Mouse (Mus musculus) E14TG2a.4 (cell line): ENCODE measurements at regions not wholly inside any gene's neighbourhood (a gene's known extent, or its start where the extent isn't known, plus 50 kb on each side); places are given as distances from the start of the nearest gene placed in this dataset.

ENCODE experiments used
- CTCF ChIP-seq: conservative IDR thresholded peaks from 2 replicates; pipeline ENCODE4 v1.5.1; 2014; ENCODE audit warnings: low read length
- NANOG ChIP-seq: IDR thresholded peaks from 2 replicates; pipeline ENCODE4 v1.6.1; 2014; ENCODE audit warnings: borderline replicate concordance, low read length, mixed read lengths

DNA sequence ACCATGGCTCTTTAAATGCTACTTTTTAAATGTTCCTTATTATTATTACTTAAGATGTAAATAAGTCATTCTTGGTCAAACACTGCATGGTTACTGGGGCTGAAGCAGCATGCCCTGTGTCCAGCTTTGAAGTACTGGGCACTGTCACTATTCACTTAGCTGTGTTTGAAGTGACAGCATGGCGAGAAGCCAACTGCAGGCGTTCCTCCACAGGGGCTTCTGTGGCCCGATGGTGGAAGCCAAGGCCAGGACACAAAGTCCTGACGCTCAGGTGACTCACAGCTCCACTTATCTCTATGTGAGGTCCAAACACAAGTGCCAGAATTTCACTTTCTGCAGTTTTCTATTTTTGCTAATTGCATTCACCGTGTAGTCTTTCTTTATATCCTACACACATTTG, 65.3 kb downstream of the Cdca7 start:
- TF ChIP-seq CTCF, result no peak
- no peak for TF ChIP-seq NANOG
